Mouse (Mus musculus): Measurements from ENCODE around the gene Gata5. TPM values are rescaled to one million over a fixed set of nuclear protein-coding genes. Genes with fewer than 3 reads are reported as not detected.

Gene Gata5
- polyA plus RNA-seq, 2 experiments from 2014 or later, result not detected

DNA sequence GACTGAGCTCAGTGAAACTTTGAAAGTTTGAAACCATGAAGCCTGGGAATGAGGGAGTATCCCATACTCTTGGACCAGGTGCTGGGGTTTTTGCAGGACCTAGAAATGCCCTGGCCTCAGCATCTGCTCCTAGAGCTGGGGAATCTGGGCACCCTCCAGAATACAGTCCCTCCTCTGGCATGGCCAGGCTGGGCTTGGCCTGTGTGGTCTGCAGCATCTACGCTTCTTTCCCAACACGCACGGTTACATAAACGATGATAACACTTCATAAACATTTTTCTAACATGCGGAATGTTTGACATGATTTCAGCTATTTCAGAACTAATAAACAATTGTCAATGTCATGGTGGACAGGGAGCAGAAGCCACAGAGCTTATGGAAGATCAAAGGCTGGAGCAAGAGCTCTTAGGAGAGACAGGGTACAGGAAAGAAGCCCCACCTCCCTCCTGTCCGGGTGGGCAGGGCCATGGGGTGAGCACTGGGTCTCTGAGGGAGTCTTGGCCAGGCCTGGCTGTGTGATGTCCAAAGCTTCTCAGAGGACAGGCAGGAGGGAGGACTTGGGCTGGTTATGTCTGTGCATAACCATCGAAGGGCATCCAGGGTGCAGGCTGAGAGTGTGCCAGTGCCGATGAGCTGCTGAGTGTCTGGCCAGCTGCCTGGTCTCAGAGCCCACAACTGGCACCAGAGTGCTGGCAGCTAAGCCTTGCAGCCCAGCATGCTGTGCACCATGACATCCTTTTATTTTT is 27.9 kb downstream of the Gata5 start:
- no peak for ATAC-seq

DNA sequence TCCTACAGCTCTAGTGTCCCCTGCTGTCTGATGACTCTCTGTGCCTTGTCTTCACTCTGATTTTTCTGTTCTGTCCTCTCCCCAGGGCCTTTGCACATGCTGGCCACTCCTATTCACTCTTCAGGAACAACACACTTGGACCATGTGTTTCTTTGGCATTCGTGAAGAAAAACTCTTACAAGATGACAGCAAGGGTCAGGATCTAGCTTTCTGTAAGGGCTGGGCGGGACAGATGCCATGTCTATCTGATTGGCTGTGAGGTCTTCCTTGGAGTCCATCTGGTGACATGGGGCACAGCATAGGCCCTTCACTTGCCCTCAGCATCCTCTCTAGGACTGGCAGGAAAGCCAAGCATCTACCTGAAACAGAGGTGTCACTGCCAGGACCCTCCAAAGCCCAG is 28.5 kb downstream of the Gata5 start:
- ATAC-seq, result no peak

DNA sequence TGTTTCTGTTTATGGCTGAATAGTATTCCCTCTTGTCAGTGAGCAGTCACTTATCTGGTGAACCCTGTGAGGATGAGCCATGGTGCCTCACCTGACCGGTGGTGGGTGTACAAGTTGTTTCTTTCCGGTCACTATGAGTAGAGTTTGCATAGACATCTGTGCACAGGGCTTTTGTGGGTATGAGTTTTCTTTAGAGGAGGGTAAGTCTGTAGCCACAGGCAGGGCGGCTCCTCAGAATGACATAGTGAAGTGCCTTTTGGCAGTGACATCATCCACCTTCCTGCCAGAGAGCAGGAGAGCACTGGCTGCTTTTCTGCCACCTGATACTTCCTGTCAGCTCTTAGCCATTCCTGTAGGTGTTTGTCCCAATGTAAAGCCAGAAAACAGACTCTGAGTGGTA is 29.0 kb downstream of the Gata5 start:
- peak; percentile 74 for ATAC-seq

DNA sequence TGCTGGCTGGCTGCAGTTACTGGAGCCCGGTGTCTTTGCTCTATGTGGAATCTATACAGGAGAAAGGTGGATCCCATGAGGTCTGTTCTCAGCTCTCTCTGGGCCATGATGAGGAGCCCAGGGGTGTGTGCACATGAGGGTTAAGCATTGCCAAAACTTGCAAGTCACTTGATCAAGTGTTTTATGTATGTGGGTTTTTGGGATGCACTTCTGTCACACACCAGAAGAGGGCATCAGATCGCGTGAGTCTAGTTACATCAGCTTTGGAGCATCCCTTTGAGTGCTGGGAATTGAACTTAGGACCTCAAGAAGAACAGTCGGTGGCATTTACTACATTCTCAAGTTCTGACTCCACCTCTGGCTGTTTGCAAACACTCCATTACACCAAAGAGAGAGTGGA is 29.9 kb downstream of the Gata5 start:
- ATAC-seq, result no peak

DNA sequence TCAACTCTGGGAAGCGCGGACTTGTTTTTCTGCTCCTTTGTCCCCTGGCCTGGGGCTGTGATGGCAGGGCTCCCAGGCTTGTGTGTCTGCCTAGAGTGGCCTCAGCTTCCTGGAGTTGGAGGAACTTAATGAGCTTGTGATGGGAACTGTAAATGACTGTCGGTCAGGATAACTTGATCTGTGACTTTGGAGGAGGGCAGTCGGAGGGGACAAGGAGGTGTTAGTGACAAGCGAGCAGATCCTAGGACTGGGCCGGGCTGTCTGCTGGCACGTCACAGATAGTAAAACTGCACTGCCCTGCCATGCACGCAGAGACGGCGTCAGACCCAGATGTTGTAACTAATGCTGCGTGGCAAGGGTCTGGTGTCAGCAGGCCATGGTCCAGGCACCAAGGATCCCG is 31.0 kb downstream of the Gata5 start:
- ATAC-seq, result no peak

DNA sequence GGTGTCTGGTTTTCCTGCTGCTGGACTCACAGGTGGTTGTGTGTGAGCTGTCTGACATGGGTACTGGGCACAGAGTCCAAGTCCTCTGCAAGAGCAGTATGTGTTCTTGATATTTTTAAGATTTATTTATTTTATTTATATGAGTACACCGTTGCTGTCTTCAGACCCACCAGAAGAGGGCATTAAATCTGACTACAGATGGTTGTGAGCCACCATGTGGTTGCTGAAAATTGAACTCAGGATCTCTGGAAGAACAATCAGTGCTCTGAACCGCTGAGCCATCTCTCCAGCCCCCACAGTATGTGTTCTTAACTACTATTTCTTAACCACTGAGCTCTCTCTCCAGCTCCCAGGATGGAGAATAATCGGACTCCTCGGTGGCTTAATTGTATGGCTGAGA is 32.3 kb downstream of the Gata5 start:
- no peak for ATAC-seq

DNA sequence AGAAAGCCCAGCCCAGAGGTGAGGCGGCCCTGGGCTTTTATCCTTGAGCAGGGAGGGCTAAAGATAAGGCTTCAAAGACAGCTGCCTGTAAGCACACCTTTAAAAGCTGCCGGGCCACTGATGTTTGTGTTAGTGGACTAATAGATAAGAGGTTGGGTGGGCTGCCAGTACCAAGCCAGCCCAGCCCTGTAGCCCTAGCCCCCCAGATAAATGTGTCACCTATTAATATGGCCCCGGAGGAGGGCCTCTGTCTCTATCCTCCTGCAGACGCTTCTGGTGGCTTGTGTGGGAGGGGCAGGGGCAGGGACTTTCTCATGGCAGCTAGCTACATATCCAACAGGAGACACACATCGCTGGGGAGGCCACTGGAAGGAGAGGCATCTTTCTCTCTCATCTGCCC is 33.7 kb downstream of the Gata5 start:
- ATAC-seq, result no peak

DNA sequence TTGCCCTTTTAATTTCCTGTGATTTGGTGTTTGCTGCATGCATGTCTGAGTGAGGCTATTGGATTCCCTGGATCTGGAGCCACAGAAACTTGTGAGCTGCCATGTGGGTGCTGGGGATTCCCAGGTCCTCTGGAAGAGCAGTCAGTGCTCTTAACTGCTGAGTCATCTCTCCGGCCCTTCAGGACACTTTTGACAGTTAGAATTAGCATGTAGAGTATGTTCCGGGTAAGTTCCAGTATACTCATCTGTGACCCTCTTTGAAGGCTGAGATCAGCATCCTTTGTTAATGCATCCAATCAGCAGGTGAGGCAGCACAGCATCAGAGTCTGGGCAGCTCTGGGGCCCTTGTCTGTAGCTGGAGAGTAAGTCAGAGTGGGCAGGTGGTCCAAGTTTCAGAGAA is 34.2 kb downstream of the Gata5 start:
- ATAC-seq, result no peak

DNA sequence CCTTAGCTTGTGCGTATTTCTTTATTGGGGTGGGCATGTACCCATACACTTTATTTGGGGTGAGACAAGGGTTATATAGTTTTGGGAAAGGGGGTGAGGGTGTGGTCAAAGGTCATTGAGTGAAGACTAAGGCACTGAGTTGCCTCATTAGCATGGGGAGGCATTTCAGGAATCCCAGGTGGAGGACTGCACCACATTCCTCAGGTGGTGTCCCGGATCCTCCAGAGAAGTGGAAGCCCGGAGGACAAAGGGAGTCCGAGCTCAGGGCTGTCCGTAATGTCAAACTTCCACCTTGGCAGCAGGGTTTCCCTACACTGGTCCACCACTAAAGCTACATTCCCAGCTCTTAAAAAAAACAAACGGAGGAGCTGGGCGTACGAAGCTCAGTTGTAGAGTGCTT is 41.6 kb downstream of the Gata5 start:
- no peak for ATAC-seq

DNA sequence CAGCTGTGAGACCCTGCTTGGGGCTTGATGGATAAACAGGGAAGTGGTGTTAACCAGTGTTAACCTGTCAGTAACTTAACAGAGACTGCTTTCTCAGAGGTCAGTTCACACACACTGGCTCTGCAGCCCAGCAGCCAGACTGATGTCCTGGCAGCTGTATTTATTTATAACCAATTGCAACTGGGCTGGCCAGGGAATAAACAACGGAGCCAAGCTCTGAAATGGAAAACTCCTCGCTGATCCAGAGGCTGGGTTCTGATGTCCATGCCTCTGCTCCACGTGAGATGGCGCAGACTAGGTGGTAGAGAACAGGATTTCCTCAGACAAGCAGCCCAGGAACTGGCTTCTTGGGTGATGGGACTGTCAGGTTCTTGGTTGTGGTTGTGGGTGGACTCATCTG is 42.5 kb downstream of the Gata5 start:
- ATAC-seq, result no peak

DNA sequence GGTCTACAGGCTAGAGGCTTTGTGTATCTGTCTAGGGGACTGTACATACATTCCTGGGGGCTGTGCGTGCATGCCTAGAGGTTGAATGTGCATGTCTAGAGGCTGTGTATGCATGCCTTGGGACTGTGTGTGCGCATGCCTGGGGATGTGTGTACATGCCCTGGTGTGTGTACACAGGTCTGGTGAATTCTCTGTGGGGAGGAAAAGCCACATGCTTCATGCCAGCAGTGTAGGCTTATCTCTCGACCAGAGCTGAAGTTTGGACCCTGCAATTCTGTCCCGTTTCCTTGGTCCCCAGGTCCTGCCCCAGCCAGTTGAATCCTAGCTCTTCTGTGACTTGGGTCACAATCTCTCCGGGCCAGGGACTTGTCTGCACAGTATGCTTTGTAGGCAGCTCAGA is 42.9 kb downstream of the Gata5 start:
- ATAC-seq, result no peak

DNA sequence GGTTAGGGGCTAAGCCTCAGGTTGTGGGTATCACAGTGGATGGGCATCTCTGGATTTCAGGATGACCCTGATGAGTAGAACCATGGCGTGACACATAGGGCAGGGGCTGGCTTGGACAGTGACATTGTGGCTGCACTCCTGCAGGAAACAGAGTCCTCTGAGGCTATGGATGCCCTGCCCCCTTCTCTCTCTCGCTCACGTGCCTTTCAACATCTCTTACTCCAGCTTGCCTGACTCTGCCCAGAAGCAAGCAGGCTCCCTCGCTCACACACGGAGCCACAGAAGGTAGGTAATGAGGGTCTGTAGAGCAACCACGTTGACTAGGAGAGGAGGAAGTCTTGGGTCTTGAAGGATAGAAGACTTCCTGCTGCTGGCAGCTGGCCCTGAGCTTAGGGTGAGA is 44.0 kb downstream of the Gata5 start:
- ATAC-seq, result no peak

DNA sequence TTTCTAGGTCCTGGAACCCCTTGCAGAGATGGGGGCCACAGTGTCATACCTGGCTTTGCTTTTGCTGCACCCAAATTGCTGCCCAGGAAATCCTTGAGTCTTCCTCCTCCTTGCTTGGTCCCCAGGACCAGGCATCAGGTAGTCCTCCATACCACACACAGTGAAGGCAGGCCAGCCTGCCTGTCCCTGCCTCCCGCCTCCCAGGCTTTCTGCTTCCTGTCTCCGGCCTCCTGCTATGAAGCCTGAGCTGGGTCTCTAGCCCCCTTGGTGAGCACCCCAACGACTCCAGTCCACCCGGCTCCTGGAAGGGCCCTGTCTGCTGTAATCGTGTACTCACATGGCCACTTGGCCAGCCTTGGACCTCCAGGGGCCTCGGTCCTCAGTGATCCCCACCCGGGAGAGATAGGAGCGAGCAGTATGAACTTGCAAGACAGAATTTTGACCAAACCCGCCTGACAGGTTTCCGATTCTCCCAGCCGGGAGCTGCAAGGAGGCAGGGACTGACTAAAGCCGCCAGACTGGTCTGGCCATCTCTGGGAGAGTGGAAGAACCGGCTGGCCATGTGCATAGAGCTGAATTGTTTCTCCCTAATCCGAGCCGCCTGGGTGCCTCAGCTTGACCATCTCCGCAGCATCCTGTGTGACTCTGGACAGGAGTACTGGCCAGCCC is 44.9 kb downstream of the Gata5 start, which contains the start of gene Rbbp8nl:
Gene Rbbp8nl (minus strand): TSS at position 440 of the 669 bp plus-strand sequence.
- ATAC-seq, result no peak

DNA sequence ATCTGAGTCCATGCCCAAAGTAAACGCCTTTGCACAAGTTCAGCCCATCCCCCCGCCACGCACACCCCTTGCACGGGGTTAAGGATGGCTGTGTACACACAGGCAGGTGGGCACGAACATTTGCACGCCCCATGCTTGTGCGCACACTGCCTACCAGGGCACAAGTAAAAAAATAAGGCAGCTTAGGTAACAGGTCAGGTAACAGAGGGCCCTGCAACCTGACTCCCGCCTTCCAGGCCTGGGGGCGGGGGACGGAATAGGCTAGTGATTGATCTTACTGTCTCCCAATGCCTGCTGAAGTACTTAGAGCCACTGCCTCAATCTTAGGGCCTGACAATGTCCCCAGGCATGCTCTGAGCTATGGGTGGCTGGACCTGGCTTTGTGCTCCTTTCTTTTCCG is 45.5 kb downstream of the Gata5 start:
- ATAC-seq, result no peak

DNA sequence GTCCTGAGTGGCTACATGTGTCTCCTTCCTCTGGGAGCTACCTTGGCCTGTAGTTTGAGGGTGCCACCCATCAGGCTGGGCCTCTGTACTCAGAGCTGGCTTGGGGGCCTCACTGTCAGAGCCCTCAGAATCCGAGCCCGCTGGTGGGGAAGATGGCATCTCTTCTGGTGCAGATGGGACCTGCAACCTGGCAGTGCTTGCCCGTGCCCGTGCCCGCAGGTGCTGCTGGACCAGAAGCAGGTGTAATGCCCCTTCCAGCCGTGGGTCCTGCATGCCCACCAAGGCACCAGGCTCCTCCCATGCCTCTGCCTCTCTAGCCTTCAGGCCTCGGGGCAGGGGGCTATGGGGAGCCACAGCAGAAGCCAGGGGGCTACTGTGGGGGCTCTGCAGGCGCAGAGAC is 55.2 kb downstream of the Gata5 start:
- ATAC-seq, result no peak

DNA sequence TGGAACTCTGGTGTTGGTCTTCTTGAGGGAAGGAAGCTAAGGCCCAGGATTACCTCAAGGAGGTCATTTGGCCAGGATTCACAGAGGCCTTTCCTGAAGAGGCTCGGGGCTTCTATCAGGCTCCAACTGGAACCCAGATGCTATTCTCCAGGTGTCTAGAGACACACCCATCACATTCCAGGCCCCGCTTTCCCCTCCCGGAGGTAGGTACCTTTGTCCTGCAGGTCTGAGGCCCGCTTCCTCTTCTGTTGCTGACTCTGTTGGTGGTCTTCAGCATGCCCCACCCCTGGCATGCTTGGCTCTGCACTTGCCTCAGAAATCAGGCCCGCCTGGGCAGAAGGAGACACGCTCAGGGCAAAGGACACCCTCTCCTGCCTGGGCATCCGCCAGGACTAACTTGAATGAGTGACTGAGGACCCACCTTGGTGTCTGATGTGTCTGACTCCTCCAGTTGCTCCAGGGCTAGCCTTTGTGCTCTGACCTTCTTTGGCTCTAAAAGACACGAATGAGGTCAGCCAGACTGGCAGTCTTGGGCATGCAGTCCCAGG is 56.7 kb downstream of the Gata5 start:
- ATAC-seq, result no peak

DNA sequence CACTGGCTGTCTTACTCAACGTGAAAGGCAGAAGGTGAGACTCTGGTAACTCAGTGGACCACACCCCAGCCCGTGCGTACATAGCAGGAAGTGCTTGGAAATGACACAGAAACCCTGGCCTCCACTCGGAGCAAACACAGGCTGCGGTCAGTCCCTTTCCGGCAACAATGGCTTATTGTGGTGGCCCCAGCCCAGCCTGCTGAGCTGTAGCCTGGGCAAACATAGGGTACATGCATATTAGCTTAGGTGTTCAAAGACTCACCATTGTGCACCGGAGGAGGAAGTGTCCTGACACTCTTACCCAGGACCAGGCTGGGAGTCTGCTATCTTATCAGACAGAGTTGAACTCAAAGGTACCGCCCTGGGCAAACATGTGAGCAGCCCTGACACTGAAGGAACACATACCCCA is 57.6 kb downstream of the Gata5 start:
- peak; percentile 50 for ATAC-seq

DNA sequence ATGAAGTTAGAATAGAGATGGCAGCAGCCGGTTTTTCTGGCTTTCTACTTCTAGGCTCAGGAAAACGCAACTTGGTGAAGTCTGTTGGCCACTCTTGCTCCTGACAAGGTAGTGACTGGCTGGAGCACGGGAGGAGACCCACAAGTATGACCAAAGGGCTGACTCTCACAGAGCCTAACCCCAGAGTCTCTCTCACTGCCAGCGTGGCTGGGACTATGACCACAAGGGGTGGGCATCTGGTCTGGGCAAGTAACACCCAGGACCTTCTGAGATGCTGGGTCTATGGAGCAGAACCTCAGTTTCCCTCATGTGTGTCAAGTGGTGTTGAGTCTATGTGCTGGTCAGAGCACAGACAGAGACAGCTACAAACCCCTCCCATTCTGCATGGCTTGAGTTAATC is 58.1 kb downstream of the Gata5 start:
- ATAC-seq, result no peak

DNA sequence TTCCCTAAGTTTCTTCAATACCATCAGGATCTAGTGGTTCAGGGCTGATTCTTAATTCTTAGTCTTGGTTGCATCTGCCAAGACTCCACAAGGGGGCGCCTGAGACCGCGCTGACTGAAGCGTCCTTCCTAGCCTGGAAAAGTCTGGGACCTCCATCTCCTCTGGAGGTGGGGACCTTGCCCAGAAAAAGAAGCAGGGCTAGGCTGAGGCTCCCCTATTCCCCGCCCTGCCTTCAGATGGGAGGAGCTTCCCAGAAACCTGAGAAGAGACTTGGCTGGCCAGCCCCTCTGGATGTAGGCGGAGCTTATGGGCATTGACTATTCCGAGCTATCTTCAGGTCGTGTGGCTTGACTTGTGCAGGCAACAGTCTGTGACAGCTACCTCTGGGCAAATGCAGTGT is 58.7 kb downstream of the Gata5 start:
- ATAC-seq, result peak; percentile 28

Other genes starting within 250 kb of the Gata5 start
- not detected for gene Hrh3, start 230.2 kb downstream of the Gata5 start, polyA plus RNA-seq (2017; shearing (Covaris generic))
- gene Osbpl2, start 215.4 kb downstream of the Gata5 start, polyA plus RNA-seq (2017; shearing (Covaris generic)), result 10 to 100 TPM; 20.6 to 24.3 TPM
- gene Adrm1, start 163.2 kb downstream of the Gata5 start, polyA plus RNA-seq (2017; shearing (Covaris generic)), result 100 to 1,000 TPM in 1 of 2 experiments, 10 to 100 TPM in 1; 83.1 to 115 TPM
- 1 to 10 TPM in 1 of 2 experiments, under 1 TPM in 1; 0.30 to 1.4 TPM for gene Lama5, start 108.8 kb downstream of the Gata5 start, polyA plus RNA-seq (2017; shearing (Covaris generic))
- 1,000 to 10,000 TPM in 1 of 2 experiments, 100 to 1,000 TPM in 1; 875 to 1,561 TPM for gene Rps21, start 77.3 kb downstream of the Gata5 start, polyA plus RNA-seq (2017; shearing (Covaris generic))
- gene Cables2, start 61.2 kb downstream of the Gata5 start, polyA plus RNA-seq (2017; shearing (Covaris generic)), result 1 to 10 TPM; 5.2 to 8.1 TPM
- not detected for gene Rbbp8nl, start 44.8 kb downstream of the Gata5 start, polyA plus RNA-seq (2017; shearing (Covaris generic))
- 1 to 10 TPM in 1 of 2 experiments, under 1 TPM in 1; 0.31 to 1.1 TPM for gene Slco4a1, start 121.5 kb upstream of the Gata5 start, polyA plus RNA-seq (2017; shearing (Covaris generic))
- not detected for gene Ntsr1, start 165.3 kb upstream of the Gata5 start, polyA plus RNA-seq (2017; shearing (Covaris generic))
- gene Mrgbp, start 246.6 kb upstream of the Gata5 start, polyA plus RNA-seq (2017; shearing (Covaris generic)), result 10 to 100 TPM; 22.7 to 23.5 TPM